Mouse (Mus musculus): ENCODE data around the gene Znfx1. TPM values are rescaled to one million over a fixed set of nuclear protein-coding genes. Genes with fewer than 3 reads are reported as not detected.

The Znfx1 gene
- 47.8 TPM for polyA plus RNA-seq (2017; shearing (Covaris generic))

GRCm38 (mm10) chr2:167062965-167063880 lies at the start of gene Znfx1:
Gene Znfx1, minus strand, starts transcription at chr2:167063015.

GRCm38 (mm10) chr2:167014702-167015381 lies 48.0 kb downstream of the Znfx1 start, which contains the start of gene Ddx27:
Gene Ddx27, plus strand, starts transcription at chr2:167015193.

GRCm38 (mm10) chr2:166995796-166996532 lies 66.9 kb downstream of the Znfx1 start, which contains the start of gene Stau1:
Gene Stau1, minus strand, starts transcription at chr2:166996299.

Other genes with a start within 250 kb of the Znfx1 start
- 88.5 TPM for gene Cse1l, start 157.0 kb downstream of the Znfx1 start, polyA plus RNA-seq (2017; shearing (Covaris generic))
- 86.4 TPM for gene Stau1, start 66.7 kb downstream of the Znfx1 start, polyA plus RNA-seq (2017; shearing (Covaris generic))
- gene Ddx27, start 47.8 kb downstream of the Znfx1 start, polyA plus RNA-seq (2017; shearing (Covaris generic)) = 102 TPM
- 1.1 TPM for gene Kcnb1, start 127.1 kb upstream of the Znfx1 start, polyA plus RNA-seq (2017; shearing (Covaris generic))
- not detected for gene Ptgis, start 177.6 kb upstream of the Znfx1 start, polyA plus RNA-seq (2017; shearing (Covaris generic))

Measured in CD4-positive, CD25-positive, alpha-beta regulatory T cell, adult 9 weeks (primary cell).